Mouse (Mus musculus) midbrain, embryonic 15.5 days (tissue): ENCODE results near the gene Fat3. TPM values are rescaled to one million over a fixed set of nuclear protein-coding genes. Genes with fewer than 3 reads are reported as not detected.

Experiments
- ATAC-seq: fragments of 200-750 bp; cut with Nextera tagmentation; replicated peaks from 2 replicates; pipeline ENCODE4 v1.8.0; 2017; ENCODE audit warnings: moderate TSS enrichment
- H3K27ac ChIP-seq: fragments of 300-500 bp; sonication (generic); 2 replicates; pipeline ENCODE4 v1.5.1; 2015; ENCODE audit warnings: mild to moderate bottlenecking, inconsistent platforms
- H3K27me3 ChIP-seq: fragments of 300-500 bp; sonication (generic); replicated peaks from 2 replicates; pipeline ENCODE4 v1.6.1; 2015; ENCODE audit warnings: inconsistent platforms
- H3K36me3 ChIP-seq: fragments of 300-500 bp; sonication (generic); replicated peaks from 2 replicates; pipeline ENCODE4 v1.6.1; 2015; ENCODE audit warnings: inconsistent platforms
- H3K4me1 ChIP-seq: fragments of 300-500 bp; sonication (generic); 2 replicates; pipeline ENCODE4 v1.6.1; 2015; ENCODE audit warnings: inconsistent platforms
- H3K4me2 ChIP-seq: fragments of 300-500 bp; sonication (generic); 2 replicates; pipeline ENCODE4 v1.6.1; 2015; ENCODE audit warnings: inconsistent platforms, mild to moderate bottlenecking, moderate library complexity
- H3K4me3 ChIP-seq: fragments of 300-500 bp; sonication (generic); 2 replicates; pipeline ENCODE4 v1.5.1; 2015; ENCODE audit warnings: mild to moderate bottlenecking, inconsistent platforms
- H3K9ac ChIP-seq: fragments of 300-500 bp; sonication (generic); 2 replicates; pipeline ENCODE4 v1.6.1; 2015; ENCODE audit warnings: mild to moderate bottlenecking, inconsistent platforms
- H3K9me3 ChIP-seq: fragments of 300-500 bp; sonication (generic); 2 replicates; pipeline ENCODE4 v1.6.1; 2016; ENCODE audit warnings: inconsistent platforms
- WGBS: fragments of 180-500 bp; shearing (Covaris S2); methylation state at CpG from one replicate; pipeline ENCODE4 v1.1.7; 2015; ENCODE audit warnings: mixed read lengths; 5-methylcytosine and 5-hydroxymethylcytosine counted together
- polyA plus RNA-seq: library from polyadenylated mRNA; unstranded; fragments of >200 nt; fragmentation: Nextera tagmentation; extraction: Ambion mirVana; gene quantifications from 2 replicates; pipeline ENCODE4 v1.2.1, GENCODE M21; 2015

Gene Fat3
- polyA plus RNA-seq, 1 experiment from 2014 or later: 15.5 TPM

DNA sequence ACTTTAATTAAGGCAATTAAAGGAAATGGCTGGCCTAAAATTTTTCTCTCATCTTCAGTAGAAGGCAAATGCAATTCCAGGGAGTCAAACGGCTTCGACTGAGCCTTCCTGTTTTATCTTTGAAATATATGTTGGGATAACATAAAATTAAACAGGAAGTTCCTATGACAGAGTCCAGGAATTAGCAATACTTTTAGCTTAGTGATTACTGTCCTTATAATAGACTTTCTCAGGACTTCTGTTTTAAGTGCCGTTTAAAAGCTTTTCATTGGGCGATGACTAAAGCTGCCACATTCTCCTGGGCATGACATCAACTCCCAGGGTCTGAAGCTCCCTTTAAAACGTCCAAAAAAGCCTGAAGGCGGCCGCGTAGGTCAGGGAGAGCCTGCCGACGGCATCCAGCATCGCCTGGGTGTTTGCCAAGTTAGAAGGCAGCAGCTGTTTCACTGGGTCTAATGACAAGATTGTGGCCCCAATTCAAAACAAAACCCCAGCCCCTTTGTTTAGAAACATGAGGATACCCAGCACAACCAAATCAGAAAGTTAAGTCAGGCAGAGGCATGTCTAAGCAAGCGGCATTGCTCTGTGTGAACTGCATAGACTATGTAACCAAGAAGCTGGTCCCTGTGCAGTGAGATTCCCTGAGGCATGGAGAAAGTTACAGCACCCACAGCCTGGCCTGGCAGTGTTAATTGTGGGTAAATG, 524.0 kb downstream of the Fat3 start:
- no peaks in the 10 kb centered on the region for H3K36me3 ChIP-seq
- H3K4me1 ChIP-seq: 0 out of 2 replicates have a peak, but pooled peaks cover 4% of the 10 kb centered on the region
- H3K27me3 ChIP-seq: no peaks in the 10 kb centered on the region
- WGBS: 39% methylated on average over 12 of the region's 12 CpGs
- H3K4me2 ChIP-seq: no peak overlapping the region
- no peak overlapping the region for H3K4me3 ChIP-seq
- H3K9me3 ChIP-seq: no peaks in the 10 kb centered on the region
- peak overlapping the region; percentile 28 for H3K27ac ChIP-seq
- ATAC-seq: no peak; the same call in 1 of the 2 replicates
- H3K9ac ChIP-seq: no peak overlapping the region

DNA sequence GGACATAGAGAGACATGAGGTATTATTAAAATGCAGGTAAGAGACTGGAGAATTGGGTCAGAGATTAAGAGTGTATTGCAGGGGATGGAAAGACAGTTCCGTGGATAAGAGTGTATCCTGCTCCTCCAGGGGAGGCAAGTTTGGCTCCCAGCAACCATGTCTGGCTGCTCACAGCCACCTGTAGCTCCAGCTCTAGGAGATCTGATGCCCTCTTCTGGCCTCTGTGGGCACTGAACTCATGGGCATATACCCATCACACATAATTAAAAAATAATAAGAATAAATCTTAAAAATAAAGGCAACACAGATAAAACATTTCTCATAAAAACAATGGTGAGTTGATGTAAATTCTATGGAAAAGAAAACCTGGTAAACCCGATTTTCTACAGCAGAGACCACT, 525.1 kb downstream of the Fat3 start:
- no peak overlapping the region for H3K4me2 ChIP-seq
- H3K9me3 ChIP-seq: no peaks in the 10 kb centered on the region
- H3K4me1 ChIP-seq: 0 out of 2 replicates have a peak, but pooled peaks cover 4% of the 10 kb centered on the region
- H3K9ac ChIP-seq: no peak overlapping the region
- no peak overlapping the region for H3K27ac ChIP-seq
- 80% methylated on average over 2 of the region's 2 CpGs for WGBS
- no peak overlapping the region for H3K4me3 ChIP-seq
- H3K27me3 ChIP-seq: no peaks in the 10 kb centered on the region
- H3K36me3 ChIP-seq: no peaks in the 10 kb centered on the region
- no peak for ATAC-seq

DNA sequence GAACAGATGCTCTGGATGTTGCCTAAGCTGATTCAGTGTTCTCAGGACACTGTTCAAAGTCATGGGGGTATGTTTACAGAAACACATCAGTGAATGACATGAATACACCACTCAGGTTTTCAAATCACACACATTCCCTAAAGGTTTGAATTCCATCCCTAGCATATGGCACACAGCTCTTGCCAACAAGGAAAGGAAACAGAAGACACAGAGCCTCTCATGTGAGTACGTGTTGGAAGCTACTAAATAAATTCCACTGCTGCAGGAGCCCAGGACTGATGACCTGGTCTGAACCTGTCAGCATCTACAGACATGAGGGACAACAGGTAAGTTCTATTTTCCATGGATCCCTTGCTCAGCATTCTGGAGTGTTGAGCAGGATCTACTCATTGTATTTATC, 528.9 kb downstream of the Fat3 start:
- no peak for ATAC-seq
- Histone ChIP-seq H3K27me3 (no peaks in the 10 kb centered on the region), H3K4me3 (no peak overlapping the region), H3K4me2 (no peak overlapping the region), H3K4me1 (0 out of 2 replicates have a peak, but pooled peaks cover 2% of the 10 kb centered on the region), H3K36me3 (no peaks in the 10 kb centered on the region; the same call in 1 of the 2 replicates), H3K27ac (no peak overlapping the region), H3K9me3 (no peaks in the 10 kb centered on the region), H3K9ac (no peak overlapping the region)
- WGBS: 75% methylated on average over 1 of the region's 1 CpGs

DNA sequence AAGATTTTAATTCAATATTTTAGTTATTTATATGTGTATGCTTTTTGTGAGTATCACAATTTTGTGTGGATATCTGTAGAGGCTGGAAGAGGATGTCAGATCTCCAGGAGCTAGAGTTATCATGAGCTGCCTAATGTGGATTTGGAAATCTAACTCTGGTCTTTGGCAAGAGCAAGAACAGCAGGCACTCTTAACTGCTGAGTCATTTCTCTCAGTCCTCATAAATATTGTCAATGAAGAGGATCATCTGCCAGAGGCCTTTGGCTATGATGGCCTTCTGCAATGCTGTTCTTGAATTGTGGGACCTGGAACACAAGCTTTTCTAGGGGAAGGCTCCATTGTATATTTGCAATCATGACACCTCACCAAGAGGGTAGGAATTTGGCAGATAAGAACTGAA, 529.7 kb downstream of the Fat3 start:
- Histone ChIP-seq H3K27ac (no peak overlapping the region), H3K4me3 (no peak overlapping the region), H3K9me3 (no peaks in the 10 kb centered on the region), H3K9ac (no peak overlapping the region), H3K4me1 (no peaks in the 10 kb centered on the region), H3K4me2 (no peak overlapping the region), H3K27me3 (no peaks in the 10 kb centered on the region), H3K36me3 (no peaks in the 10 kb centered on the region; the same call in 1 of the 2 replicates)
- no peak for ATAC-seq

DNA sequence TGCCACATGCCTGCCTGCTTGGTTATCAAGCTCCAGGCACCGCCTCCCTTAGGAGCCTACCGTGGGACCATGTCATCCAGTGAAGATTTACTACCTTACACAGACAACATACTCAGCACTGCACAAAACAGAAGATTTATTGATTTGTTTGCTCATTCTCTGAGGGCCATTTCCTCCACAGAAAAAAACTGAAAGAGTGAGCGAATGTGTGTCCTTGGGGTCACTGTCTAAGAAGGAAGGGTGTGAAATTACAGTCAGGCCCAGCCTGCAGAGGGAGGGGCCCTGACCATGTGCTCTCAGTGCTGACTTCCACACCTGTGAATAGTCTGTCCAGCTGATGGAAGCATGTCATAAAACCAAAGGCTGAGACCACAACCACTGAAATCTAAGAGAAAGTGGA, 536.9 kb downstream of the Fat3 start:
- Histone ChIP-seq H3K4me3 (no peak overlapping the region), H3K4me1 (no peaks in the 10 kb centered on the region), H3K36me3 (no peaks in the 10 kb centered on the region; the same call in 1 of the 2 replicates), H3K9me3 (no peaks in the 10 kb centered on the region), H3K4me2 (no peak overlapping the region), H3K9ac (no peak overlapping the region), H3K27ac (no peak overlapping the region), H3K27me3 (no peaks in the 10 kb centered on the region)
- 84% methylated on average over 3 of the region's 3 CpGs for WGBS
- ATAC-seq: no peak

DNA sequence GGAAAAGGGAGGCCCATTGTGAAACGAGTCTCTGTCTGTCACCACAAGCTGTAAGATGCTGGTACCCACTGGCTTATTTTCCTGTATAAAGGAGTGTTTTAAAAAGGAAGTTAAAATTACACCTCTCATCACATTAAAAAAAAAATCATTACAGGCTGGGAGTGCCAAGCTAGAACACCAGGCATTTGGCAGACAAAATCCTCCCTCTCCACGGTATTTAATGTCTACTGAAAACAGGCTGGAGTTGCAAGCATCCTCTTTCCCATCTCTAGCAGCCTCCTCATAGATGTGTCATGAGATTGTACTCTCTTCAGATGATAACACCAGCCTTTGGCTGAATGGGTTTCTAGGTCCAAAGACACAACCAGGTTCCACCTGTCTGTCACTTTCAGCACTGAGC, 538.2 kb downstream of the Fat3 start:
- Histone ChIP-seq H3K4me3 (no peak overlapping the region), H3K36me3 (no peaks in the 10 kb centered on the region; the same call in 1 of the 2 replicates), H3K27ac (no peak overlapping the region), H3K4me2 (no peak overlapping the region), H3K9me3 (no peaks in the 10 kb centered on the region), H3K9ac (no peak overlapping the region), H3K27me3 (no peaks in the 10 kb centered on the region), H3K4me1 (no peaks in the 10 kb centered on the region)
- 82% methylated on average over 2 of the region's 2 CpGs for WGBS
- ATAC-seq: no peak

DNA sequence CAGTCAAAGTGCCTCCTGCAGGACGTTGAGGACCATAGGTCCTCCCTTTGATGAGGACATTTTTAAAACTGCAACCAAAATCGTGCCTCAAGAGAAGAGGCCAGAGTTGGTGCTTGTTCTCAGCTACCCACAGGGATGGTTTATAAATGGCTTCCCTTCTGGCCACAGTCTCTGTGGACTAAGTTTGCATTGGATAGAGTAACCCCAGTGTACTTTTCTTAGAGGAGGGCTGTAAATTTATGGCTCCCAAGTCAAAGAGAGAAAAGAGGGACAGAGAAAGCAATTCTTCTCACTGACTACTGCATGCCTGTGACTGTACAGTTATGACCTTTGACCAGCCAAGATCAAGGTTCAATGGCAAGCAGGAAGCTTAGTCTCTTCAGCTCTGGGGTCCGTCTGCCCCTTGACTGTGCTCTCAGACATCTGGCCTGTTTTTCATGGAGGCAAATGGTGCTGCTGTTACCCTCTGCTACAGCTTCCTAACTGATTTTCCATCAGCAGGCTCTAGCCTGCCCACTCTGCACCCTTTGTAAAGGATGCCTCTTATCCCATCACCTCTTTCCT, 542.8 kb downstream of the Fat3 start:
- no peak overlapping the region for H3K27ac ChIP-seq
- H3K4me2 ChIP-seq: no peak overlapping the region
- WGBS: 74% methylated on average over 3 of the region's 3 CpGs
- ATAC-seq: no peak
- no peak overlapping the region for H3K9ac ChIP-seq
- no peak overlapping the region for H3K4me3 ChIP-seq
- H3K27me3 ChIP-seq: no peaks in the 10 kb centered on the region
- H3K9me3 ChIP-seq: no peaks in the 10 kb centered on the region
- no peaks in the 10 kb centered on the region; the same call in 1 of the 2 replicates for H3K36me3 ChIP-seq
- H3K4me1 ChIP-seq: no peaks in the 10 kb centered on the region

DNA sequence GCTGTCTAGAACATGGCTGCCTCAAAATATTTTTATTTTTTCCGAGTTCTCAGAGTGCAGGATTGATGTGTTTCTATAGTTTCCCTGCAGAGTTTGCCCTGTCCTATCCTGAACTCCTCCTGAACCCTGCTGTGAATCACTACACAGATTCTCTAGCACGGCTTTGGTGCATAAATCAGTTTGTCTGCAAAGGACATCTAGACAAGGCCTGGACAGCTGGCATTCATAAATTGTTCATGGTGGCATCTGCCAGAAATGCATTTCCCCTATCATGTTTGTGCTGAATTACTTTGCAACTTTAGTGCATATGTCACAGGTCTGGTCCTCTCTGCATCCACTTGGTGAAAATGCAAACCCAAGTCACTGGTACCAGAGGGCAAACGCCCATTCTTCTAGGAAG, 543.3 kb downstream of the Fat3 start:
- no peaks in the 10 kb centered on the region; the same call in 1 of the 2 replicates for H3K36me3 ChIP-seq
- no peaks in the 10 kb centered on the region for H3K9me3 ChIP-seq
- 61% methylated on average over 3 of the region's 3 CpGs for WGBS
- no peak for ATAC-seq
- no peak overlapping the region for H3K9ac ChIP-seq
- no peaks in the 10 kb centered on the region for H3K27me3 ChIP-seq
- no peak overlapping the region for H3K4me2 ChIP-seq
- H3K27ac ChIP-seq: no peak overlapping the region
- no peaks in the 10 kb centered on the region for H3K4me1 ChIP-seq
- H3K4me3 ChIP-seq: no peak overlapping the region

DNA sequence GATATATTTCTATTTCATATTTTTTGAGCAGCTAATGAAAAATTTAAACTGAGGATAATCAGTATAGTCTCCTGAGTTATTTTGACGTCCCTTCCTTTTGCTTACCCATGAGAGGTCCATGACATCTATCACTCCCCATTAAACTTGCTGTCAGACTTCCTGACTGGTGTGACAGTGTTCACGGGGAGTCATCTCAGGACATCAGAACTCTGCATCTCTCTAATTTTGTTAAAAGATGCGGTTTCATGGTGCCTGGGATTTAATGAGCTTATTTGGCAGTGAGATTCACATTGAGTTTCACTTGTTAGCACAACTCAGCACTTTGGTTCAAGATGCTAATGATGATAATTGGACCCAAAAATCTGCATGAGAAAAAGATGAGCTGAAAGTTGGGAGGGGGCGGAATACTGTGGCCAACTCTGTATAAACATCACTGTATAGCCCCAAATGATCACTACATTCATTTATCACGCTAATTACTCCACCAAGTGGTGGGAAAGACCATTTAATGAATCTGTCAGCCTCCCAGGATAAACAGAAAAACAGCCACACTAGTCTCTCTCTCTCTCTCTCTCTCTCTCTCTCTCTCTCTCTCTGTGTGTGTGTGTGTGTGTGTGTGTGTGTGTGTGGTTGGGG, 545.8 kb downstream of the Fat3 start:
- H3K4me1 ChIP-seq: no peaks in the 10 kb centered on the region
- H3K4me3 ChIP-seq: no peak overlapping the region
- no peaks in the 10 kb centered on the region for H3K36me3 ChIP-seq
- H3K9me3 ChIP-seq: no peaks in the 10 kb centered on the region
- H3K9ac ChIP-seq: no peak overlapping the region
- 63% methylated on average over 5 of the region's 5 CpGs for WGBS
- H3K27ac ChIP-seq: no peak overlapping the region
- no peak overlapping the region for H3K4me2 ChIP-seq
- H3K27me3 ChIP-seq: no peaks in the 10 kb centered on the region
- ATAC-seq: peak; percentile 68

DNA sequence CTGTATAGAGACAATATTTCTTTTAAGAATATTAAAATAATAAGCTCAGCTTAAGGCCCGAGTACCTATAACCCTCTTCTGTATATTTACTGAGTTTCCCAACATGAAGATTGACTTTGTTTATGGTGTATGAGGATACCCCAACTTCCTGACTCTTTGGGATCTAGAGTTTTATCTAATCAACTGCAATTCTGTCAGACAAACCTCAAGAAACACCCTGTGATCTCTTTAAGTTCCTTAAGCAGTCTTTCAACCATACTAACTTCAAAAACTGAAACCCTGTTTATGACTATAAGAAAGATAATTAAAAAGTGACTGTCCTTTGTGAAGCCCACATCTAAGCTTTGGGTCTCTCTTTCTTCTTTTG, 546.8 kb downstream of the Fat3 start:
- Histone ChIP-seq H3K4me3 (no peak overlapping the region), H3K27ac (no peak overlapping the region), H3K4me2 (no peak overlapping the region), H3K9ac (no peak overlapping the region), H3K9me3 (no peaks in the 10 kb centered on the region), H3K4me1 (no peaks in the 10 kb centered on the region), H3K36me3 (no peaks in the 10 kb centered on the region), H3K27me3 (no peaks in the 10 kb centered on the region)
- no peak for ATAC-seq
- WGBS: 72% methylated on average over 1 of the region's 1 CpGs

DNA sequence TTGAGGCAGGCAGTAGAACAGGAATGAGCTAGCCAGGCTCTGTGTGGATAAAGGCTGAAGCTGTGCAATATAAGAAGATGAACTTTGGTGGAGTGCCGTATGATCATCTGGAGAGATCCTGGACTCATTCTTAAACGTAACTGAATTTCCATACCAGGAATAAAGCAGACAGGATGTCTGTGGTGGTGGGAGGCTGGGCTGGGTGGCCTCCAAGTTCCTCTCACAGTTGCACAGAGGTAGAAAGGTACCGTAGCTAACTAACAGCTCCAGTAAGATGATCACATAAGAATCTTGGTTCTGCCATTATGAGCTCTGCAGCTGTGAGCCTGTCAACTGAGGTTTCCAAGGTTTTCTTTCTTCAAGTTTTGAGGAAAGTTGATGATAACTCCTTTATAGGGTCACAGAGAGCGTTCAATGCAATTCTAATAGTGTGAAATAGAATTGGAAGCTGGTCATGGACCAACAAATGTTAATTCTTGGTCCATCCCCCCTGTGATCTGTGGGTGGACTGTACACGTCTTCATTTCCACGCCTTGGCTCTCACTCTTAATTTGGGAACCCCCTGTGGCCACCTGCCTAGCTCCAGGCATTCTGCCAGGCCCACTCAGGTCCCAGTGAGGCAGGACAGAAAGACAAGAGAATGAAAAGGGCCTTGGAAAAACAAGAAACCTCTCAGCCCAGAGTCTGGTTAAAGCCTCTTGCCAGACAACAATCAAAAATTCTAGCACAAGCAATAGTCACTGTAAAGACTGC, 547.3 kb downstream of the Fat3 start:
- H3K9ac ChIP-seq: no peak overlapping the region
- H3K27ac ChIP-seq: no peak overlapping the region
- H3K4me3 ChIP-seq: no peak overlapping the region
- no peak overlapping the region for H3K4me2 ChIP-seq
- no peak for ATAC-seq
- no peaks in the 10 kb centered on the region for H3K4me1 ChIP-seq
- 74% methylated on average over 6 of the region's 6 CpGs for WGBS
- no peaks in the 10 kb centered on the region for H3K27me3 ChIP-seq
- H3K36me3 ChIP-seq: no peaks in the 10 kb centered on the region
- no peaks in the 10 kb centered on the region for H3K9me3 ChIP-seq

DNA sequence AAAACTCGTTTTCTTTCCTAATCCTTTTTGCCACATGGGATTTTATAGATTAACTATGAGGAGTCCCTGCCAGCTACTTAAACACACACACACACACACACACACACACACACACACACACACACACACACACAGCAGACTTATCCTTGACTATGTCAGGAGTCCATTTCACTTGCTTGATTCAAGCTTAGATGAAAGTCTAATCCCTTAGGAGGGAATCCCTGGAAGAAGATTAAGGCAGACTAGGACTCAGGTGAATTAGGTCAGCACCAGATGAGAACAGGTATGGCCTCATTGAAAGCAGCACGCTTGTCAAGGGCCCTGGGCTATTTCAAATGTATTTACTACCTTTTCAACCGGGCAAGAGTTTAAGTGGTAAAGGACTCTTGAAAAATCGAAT, 553.0 kb downstream of the Fat3 start:
- Histone ChIP-seq H3K9ac (no peak overlapping the region), H3K4me1 (no peaks in the 10 kb centered on the region), H3K4me2 (no peak overlapping the region), H3K9me3 (no peaks in the 10 kb centered on the region), H3K4me3 (no peak overlapping the region), H3K27ac (no peak overlapping the region), H3K36me3 (no peaks in the 10 kb centered on the region), H3K27me3 (no peaks in the 10 kb centered on the region)
- no peak for ATAC-seq
- 82% methylated on average over 4 of the region's 4 CpGs for WGBS
